Mouse (Mus musculus) midbrain, embryonic 14.5 days (tissue): ENCODE measurements around the gene Gm26558. TPM values are rescaled to one million over a fixed set of nuclear protein-coding genes. Genes with fewer than 3 reads are reported as not detected.

Experiments used
- ATAC-seq: fragments of 200-750 bp; cut with Nextera tagmentation; 2 replicates; pipeline ENCODE4 v1.8.0; 2017; ENCODE audit warnings: moderate number of reproducible peaks, moderate library complexity; ENCODE audit not compliant: low FRiP score, low TSS enrichment
- DNase-seq: peaks from one replicate; pipeline ENCODE4 v3.0.0-alpha.2; 2015
- H3K27ac ChIP-seq: fragments of 300-500 bp; sonication (generic); replicated peaks from 2 replicates; pipeline ENCODE4 v1.5.1; 2014; ENCODE audit warnings: mild to moderate bottlenecking, low read depth, low read length, moderate library complexity
- H3K27me3 ChIP-seq: fragments of 300-500 bp; sonication (generic); 2 replicates; pipeline ENCODE4 v1.6.1; 2014; ENCODE audit warnings: low read length, control low read depth, mixed read lengths; ENCODE audit not compliant: control insufficient read depth, insufficient read depth
- H3K36me3 ChIP-seq: fragments of 300-500 bp; sonication (generic); 2 replicates; pipeline ENCODE4 v1.6.1; 2014; ENCODE audit warnings: low read length, control low read depth; ENCODE audit not compliant: control insufficient read depth, insufficient read depth
- H3K4me1 ChIP-seq: fragments of 300-500 bp; sonication (generic); 2 replicates; pipeline ENCODE4 v1.6.1; 2014; ENCODE audit warnings: mild to moderate bottlenecking, antibody characterized with exemption, low read length, control low read depth; ENCODE audit not compliant: control insufficient read depth, insufficient read depth
- H3K4me2 ChIP-seq: fragments of 300-500 bp; sonication (generic); 2 replicates; pipeline ENCODE4 v1.6.1; 2014; ENCODE audit warnings: mild to moderate bottlenecking, low read length, moderate library complexity
- H3K4me3 ChIP-seq: fragments of 300-500 bp; sonication (generic); replicated peaks from 2 replicates; pipeline ENCODE4 v1.5.1; 2014; ENCODE audit warnings: low read depth, low read length
- H3K9ac ChIP-seq: fragments of 300-500 bp; sonication (generic); replicated peaks from 2 replicates; pipeline ENCODE4 v1.6.1; 2014; ENCODE audit warnings: mild to moderate bottlenecking, low read length, moderate library complexity
- H3K9me3 ChIP-seq: fragments of 300-500 bp; sonication (generic); 2 replicates; pipeline ENCODE4 v1.6.1; 2016; ENCODE audit warnings: low read length, control low read depth, mixed read lengths; ENCODE audit not compliant: control insufficient read depth
- WGBS: fragments of 180-500 bp; shearing (Covaris S2); extraction: QIAGEN DNeasy Blood & Tissue Kit; methylation state at CpG from one replicate; pipeline ENCODE4 v1.1.7; 2014; 5-methylcytosine and 5-hydroxymethylcytosine counted together
- polyA plus RNA-seq: library from polyadenylated mRNA; unstranded; fragments of >200 nt; fragmentation: Nextera tagmentation; extraction: Ambion mirVana; gene quantifications from 2 replicates; pipeline ENCODE4 v1.2.1, GENCODE M21; 2014

Gm26558 gene
- polyA plus RNA-seq, 1 experiment from 2014 or later, result 4.3 TPM

DNA sequence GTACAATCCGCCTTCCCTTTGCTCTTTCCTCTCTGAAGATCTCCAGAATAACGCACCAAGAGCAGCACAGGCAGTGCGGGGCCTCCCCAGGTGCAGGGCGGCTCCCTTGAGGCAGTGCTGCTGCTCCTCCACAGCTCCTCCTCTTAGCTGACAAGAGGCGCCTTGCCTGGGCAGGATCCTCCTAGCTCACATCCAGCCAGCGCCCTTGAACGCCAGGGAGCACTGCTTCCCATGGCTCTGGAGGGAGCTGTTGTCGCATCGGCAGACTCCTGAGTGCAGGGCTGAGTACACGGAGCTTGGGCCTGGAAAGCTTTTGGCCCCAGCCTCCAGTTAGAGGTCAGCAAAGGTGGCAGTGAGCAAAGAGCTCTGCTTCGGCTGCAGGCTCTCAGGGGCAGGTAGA, 28.3 kb upstream of the Gm26558 start:
- ATAC-seq, result no peak
- Histone ChIP-seq H3K36me3 (peaks cover 73% of the 10 kb centered on the region), H3K27me3 (no peaks in the 10 kb centered on the region), H3K27ac (no peak overlapping the region), H3K9ac (no peak overlapping the region), H3K9me3 (no peaks in the 10 kb centered on the region), H3K4me2 (no peak overlapping the region), H3K4me1 (no peaks in the 10 kb centered on the region), H3K4me3 (no peak overlapping the region)
- WGBS, result 82% methylated on average over 11 of the region's 11 CpGs
- no peak for DNase-seq

DNA sequence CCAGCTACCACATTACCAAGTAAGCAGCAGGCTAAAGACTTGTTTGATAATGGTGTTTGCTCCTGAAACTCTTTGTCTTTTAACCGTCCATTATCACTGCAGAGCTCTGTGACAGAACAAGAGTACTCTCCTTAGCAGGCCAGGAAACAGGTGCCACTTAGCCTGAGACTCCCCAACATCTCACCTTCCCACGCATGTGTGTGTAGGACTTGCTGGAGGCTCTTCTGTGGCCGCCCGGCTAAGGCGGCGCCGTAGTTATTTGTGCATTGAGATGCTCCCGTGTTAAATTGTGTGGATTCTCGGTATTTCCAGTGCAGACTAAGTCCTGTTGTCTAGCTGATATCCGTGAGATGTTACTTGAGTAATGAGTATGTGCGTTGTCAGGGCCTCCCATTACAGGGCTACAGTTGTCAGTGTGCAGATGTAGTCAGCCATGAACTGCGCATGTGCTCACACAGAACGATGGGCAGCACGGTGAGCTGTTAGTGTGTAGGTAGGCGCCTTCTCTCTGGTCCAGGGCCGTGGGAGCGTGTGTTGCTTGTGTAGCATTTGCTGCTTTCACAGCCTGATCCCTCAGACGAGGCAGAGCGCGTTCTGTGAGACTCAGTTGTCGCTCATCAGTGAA, 26.7 kb upstream of the Gm26558 start:
- Histone ChIP-seq H3K4me3 (no peak overlapping the region), H3K27ac (no peak overlapping the region), H3K4me1 (no peaks in the 10 kb centered on the region), H3K9me3 (no peaks in the 10 kb centered on the region), H3K4me2 (no peak overlapping the region), H3K9ac (no peak overlapping the region), H3K27me3 (no peaks in the 10 kb centered on the region), H3K36me3 (peaks cover 89% of the 10 kb centered on the region)
- ATAC-seq (no peak), DNase-seq (no peak)
- 94% methylated on average over 21 of the region's 21 CpGs for WGBS

- Histone ChIP-seq H3K9ac (no peak overlapping the region), H3K4me3 (no peak overlapping the region), H3K27ac (no peak overlapping the region), H3K4me2 (no peak overlapping the region), H3K4me1 (no peaks in the 10 kb centered on the region), H3K9me3 (no peaks in the 10 kb centered on the region), H3K27me3 (no peaks in the 10 kb centered on the region), H3K36me3 (peaks cover 95% of the 10 kb centered on the region)
- no peak for DNase-seq
- WGBS, result 88% methylated on average over 2 of the region's 2 CpGs
- ATAC-seq, result no peak
Observed at GRCm38 (mm10) chr2:70682324-70682723, 20.4 kb upstream of the Gm26558 start.

GRCm38 (mm10) chr2:70673445-70674126, 11.7 kb upstream of the Gm26558 start:
- Histone ChIP-seq H3K4me3 (no peak overlapping the region), H3K9me3 (no peaks in the 10 kb centered on the region), H3K4me1 (no peaks in the 10 kb centered on the region), H3K4me2 (no peak overlapping the region), H3K27ac (no peak overlapping the region), H3K9ac (no peak overlapping the region), H3K27me3 (no peaks in the 10 kb centered on the region), H3K36me3 (peaks cover 12% of the 10 kb centered on the region)
- no peak for ATAC-seq
- peak; percentile 70 for DNase-seq
- 75% methylated on average over 7 of the region's 7 CpGs for WGBS

DNA sequence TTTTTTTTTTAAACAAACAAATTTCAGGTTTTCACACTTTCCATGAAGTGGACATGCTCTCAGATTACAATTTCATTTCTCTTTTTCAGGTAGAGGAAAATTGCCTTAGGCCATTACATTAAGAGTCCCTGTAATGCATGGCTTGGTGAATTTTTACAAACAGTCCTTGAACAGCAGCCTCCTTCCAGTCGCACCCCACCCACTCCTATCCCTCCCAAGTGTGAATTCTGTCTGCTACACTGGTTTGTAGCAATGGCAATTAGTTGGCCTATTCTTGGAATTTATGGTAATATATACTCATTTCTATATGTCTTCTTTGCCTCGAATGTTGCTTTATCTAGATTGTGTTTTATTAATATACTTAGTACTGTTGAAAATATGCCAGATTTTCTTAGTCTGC, 10.6 kb upstream of the Gm26558 start:
- H3K4me2 ChIP-seq, result no peak overlapping the region
- no peak overlapping the region for H3K9ac ChIP-seq
- H3K4me3 ChIP-seq, result no peak overlapping the region
- ATAC-seq, result no peak
- no peaks in the 10 kb centered on the region for H3K9me3 ChIP-seq
- H3K36me3 ChIP-seq, result 0 out of 2 replicates have a peak, but pooled peaks cover 3% of the 10 kb centered on the region
- H3K27me3 ChIP-seq, result no peaks in the 10 kb centered on the region
- H3K4me1 ChIP-seq, result no peaks in the 10 kb centered on the region
- no peak for DNase-seq
- WGBS, result 83% methylated on average over 2 of the region's 2 CpGs
- no peak overlapping the region for H3K27ac ChIP-seq

DNA sequence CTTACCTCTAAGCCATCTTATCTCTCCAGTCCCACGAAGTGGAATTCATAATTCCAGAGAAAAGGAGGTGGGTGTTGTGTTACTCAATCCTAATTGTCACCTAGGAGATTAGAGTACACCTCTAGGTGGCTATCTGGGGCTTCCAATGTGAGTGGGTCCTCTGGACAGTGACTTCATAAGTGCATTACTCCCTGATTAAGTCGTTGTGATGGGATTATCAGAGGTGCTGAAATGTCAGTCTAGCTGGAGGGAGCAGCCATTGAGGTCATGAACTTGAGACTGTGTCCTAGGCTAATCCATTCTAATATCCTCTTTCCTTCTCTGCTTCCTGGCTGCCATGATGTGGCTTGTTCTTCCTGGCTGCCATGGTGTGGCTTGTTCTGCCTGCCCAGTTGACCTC, 8.0 kb upstream of the Gm26558 start:
- WGBS, result 73% methylated on average over 2 of the region's 2 CpGs

GRCm38 (mm10) chr2:70669241-70669640, 7.3 kb upstream of the Gm26558 start:
- Histone ChIP-seq H3K9me3 (no peaks in the 10 kb centered on the region), H3K9ac (no peak overlapping the region), H3K4me3 (no peak overlapping the region), H3K27me3 (no peaks in the 10 kb centered on the region), H3K36me3 (no peaks in the 10 kb centered on the region), H3K4me1 (no peaks in the 10 kb centered on the region), H3K27ac (no peak overlapping the region), H3K4me2 (no peak overlapping the region)
- ATAC-seq (no peak), DNase-seq (no peak)
- WGBS, result 86% methylated on average over 2 of the region's 2 CpGs

More for the DNA sequence above, 8.0 kb upstream of the Gm26558 start:
- Histone ChIP-seq H3K9me3 (no peaks in the 10 kb centered on the region), H3K36me3 (no peaks in the 10 kb centered on the region), H3K4me2 (no peak overlapping the region), H3K4me3 (no peak overlapping the region), H3K27ac (no peak overlapping the region), H3K27me3 (no peaks in the 10 kb centered on the region), H3K4me1 (no peaks in the 10 kb centered on the region), H3K9ac (no peak overlapping the region)
- DNase-seq (no peak), ATAC-seq (no peak)

DNA sequence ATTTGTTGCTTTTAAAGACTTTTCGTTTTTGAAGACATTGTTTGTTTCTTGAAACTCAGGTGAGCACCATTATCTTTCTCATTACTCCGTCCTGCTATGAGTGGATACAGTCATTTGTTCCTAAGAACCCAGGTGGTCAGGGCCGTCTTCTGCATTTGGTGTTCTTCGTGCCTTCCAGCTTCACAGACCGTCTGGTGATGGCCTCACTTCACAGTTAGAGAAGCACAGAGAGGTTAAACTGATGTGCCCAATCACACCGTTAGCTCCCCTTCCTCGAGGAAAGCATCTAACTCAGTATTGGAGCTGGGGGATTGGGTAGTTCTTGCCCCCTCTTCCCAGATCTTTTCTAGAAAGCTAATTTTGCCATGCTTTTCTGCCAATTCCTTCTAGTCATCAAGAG, 5.1 kb upstream of the Gm26558 start:
- ATAC-seq (no peak), DNase-seq (no peak)
- H3K4me1 ChIP-seq, result peaks cover 6% of the 10 kb centered on the region
- H3K9ac ChIP-seq, result no peak overlapping the region
- no peak overlapping the region for H3K4me2 ChIP-seq
- H3K27ac ChIP-seq, result no peak overlapping the region
- no peaks in the 10 kb centered on the region for H3K9me3 ChIP-seq
- WGBS, result 94% methylated on average over 7 of the region's 7 CpGs
- no peak overlapping the region for H3K4me3 ChIP-seq
- no peaks in the 10 kb centered on the region for H3K27me3 ChIP-seq
- no peaks in the 10 kb centered on the region for H3K36me3 ChIP-seq

- H3K27ac ChIP-seq, result no peak overlapping the region
- DNase-seq, result peak; percentile 46
- H3K4me3 ChIP-seq, result no peak overlapping the region
- H3K4me2 ChIP-seq, result no peak overlapping the region
- H3K4me1 ChIP-seq, result peaks cover 11% of the 10 kb centered on the region
- no peak for ATAC-seq
- H3K9ac ChIP-seq, result no peak overlapping the region
- 76% methylated on average over 5 of the region's 5 CpGs for WGBS
- H3K36me3 ChIP-seq, result no peaks in the 10 kb centered on the region
- H3K27me3 ChIP-seq, result no peaks in the 10 kb centered on the region
- H3K9me3 ChIP-seq, result no peaks in the 10 kb centered on the region
Observed at GRCm38 (mm10) chr2:70663764-70664163, 1.9 kb upstream of the Gm26558 start.
